Mouse (Mus musculus): ENCODE results near the gene Zfp618. TPM values are rescaled to one million over a fixed set of nuclear protein-coding genes. Genes with fewer than 3 reads are reported as not detected.

Gene Zfp618
- total and polyA plus RNA-seq, 3 experiments = not detected

GRCm38 (mm10) chr4:63084473-63084889 lies 119.1 kb downstream of the Zfp618 start:
- Histone ChIP-seq H3K79me2 (ENCODE audit: control insufficient read depth, insufficient read depth, low read length, poor library complexity) (no peaks in the 10 kb centered on the region), H3K9me3 (replicated peaks; ENCODE audit: insufficient read depth, low read length) (no peaks in the 10 kb centered on the region), H3K36me3 (ENCODE audit: control insufficient read depth in 1 of 2, insufficient read depth in 2 of 2, low read length in 2 of 2) (no peaks in the 10 kb centered on the region), H3K27me3 (ENCODE audit: control insufficient read depth in 1 of 2, insufficient read depth in 2 of 2, low read length in 2 of 2) (no peaks in the 10 kb centered on the region), H3K9ac (ENCODE audit: control insufficient read depth, low read depth, low read length, poor library complexity, severe bottlenecking) (no peak overlapping the region), H3K4me1 (ENCODE audit: control insufficient read depth in 1 of 2, insufficient read depth in 2 of 2, low read length in 2 of 2) (no peaks in the 10 kb centered on the region), H3K27ac (ENCODE audit: control insufficient read depth, low read depth, low read length) (no peak overlapping the region), H3K4me3 (ENCODE audit: control insufficient read depth in 1 of 2, insufficient read depth in 1 of 2, low read depth in 2 of 2, low read length in 2 of 2) (no peak overlapping the region)
- DNase-seq (ENCODE audit: low read depth, low spot score) = no peak
- TF ChIP-seq CTCF (IDR thresholded peaks at IDR 0.05 in 2 of 3, conservative IDR thresholded peaks at IDR 0.05 in 1 of 3; ENCODE audit: control insufficient read depth in 1 of 3, insufficient read depth in 1 of 3, low read depth in 2 of 3, low read length in 3 of 3, poor library complexity in 1 of 3, severe bottlenecking in 1 of 3) = no peak
- no peak for TF ChIP-seq POLR2A (IDR thresholded peaks at IDR 0.05; ENCODE audit: control insufficient read depth in 1 of 2, insufficient read depth in 1 of 2, low read depth in 1 of 2, low read length in 2 of 2, poor library complexity in 1 of 2)
- TF ChIP-seq NRF1 (IDR thresholded peaks at IDR 0.05; ENCODE audit: insufficient read depth, low read depth, low read length, poor library complexity, severe bottlenecking) = no peak
- TF ChIP-seq RAD21 (IDR thresholded peaks at IDR 0.05; ENCODE audit: low read depth, low read length) = no peak
- TF ChIP-seq MXI1 (IDR thresholded peaks at IDR 0.05; ENCODE audit: low read depth, low read length) = no peak
- TF ChIP-seq EP300 (IDR thresholded peaks at IDR 0.05; ENCODE audit: low read depth in 1 of 2, low read length in 2 of 2) = no peak
- TF ChIP-seq ZNF384 (IDR thresholded peaks at IDR 0.05; ENCODE audit: low read depth, low read length) = no peak
- no peak for TF ChIP-seq MYC (IDR thresholded peaks at IDR 0.05; ENCODE audit: low read depth, low read length)
- no peak for TF ChIP-seq JUND (IDR thresholded peaks at IDR 0.05; ENCODE audit: low read depth, low read length)
- TF ChIP-seq TAL1 (IDR thresholded peaks at IDR 0.05; ENCODE audit: low read length) = no peak
- TF ChIP-seq E2F4 (IDR thresholded peaks at IDR 0.05; ENCODE audit: borderline replicate concordance, low read depth, low read length) = no peak
- no peak for TF ChIP-seq RCOR1 (IDR thresholded peaks at IDR 0.05; ENCODE audit: low read depth, low read length)
- TF ChIP-seq UBTF (IDR thresholded peaks at IDR 0.05; ENCODE audit: borderline replicate concordance, insufficient read depth, low read depth, low read length) = no peak
- no peak for TF ChIP-seq TCF12 (IDR thresholded peaks at IDR 0.05; ENCODE audit: low read depth, low read length)
- no peak for TF ChIP-seq NELFE (IDR thresholded peaks at IDR 0.05; ENCODE audit: low read depth, low read length)
- TF ChIP-seq MAFK (IDR thresholded peaks at IDR 0.05; ENCODE audit: borderline replicate concordance, low read depth, low read length) = no peak
- no peak for TF ChIP-seq MEF2A (IDR thresholded peaks at IDR 0.05; ENCODE audit: extremely low read depth, insufficient replicate concordance, low read depth, low read length, poor library complexity, severe bottlenecking)

- DNase-seq (ENCODE audit: low read depth, low spot score) = no peak
- H3K27me3 ChIP-seq (ENCODE audit: control insufficient read depth in 1 of 2, insufficient read depth in 2 of 2, low read length in 2 of 2) = no peaks in the 10 kb centered on the region
- H3K9ac ChIP-seq (ENCODE audit: control insufficient read depth, low read depth, low read length, poor library complexity, severe bottlenecking) = no peak overlapping the region
- no peaks in the 10 kb centered on the region for H3K36me3 ChIP-seq (ENCODE audit: control insufficient read depth in 1 of 2, insufficient read depth in 2 of 2, low read length in 2 of 2)
- H3K9me3 ChIP-seq (replicated peaks; ENCODE audit: insufficient read depth, low read length) = no peaks in the 10 kb centered on the region
- H3K4me3 ChIP-seq (ENCODE audit: control insufficient read depth in 1 of 2, insufficient read depth in 1 of 2, low read depth in 2 of 2, low read length in 2 of 2) = no peak overlapping the region
- TF ChIP-seq NELFE (IDR thresholded peaks at IDR 0.05; ENCODE audit: low read depth, low read length) = no peak
- no peak for TF ChIP-seq CHD1 (IDR thresholded peaks at IDR 0.05; ENCODE audit: low read depth, low read length)
- no peak for TF ChIP-seq TBP (IDR thresholded peaks at IDR 0.05; ENCODE audit: low read depth, low read length)
- TF ChIP-seq GATA1 (IDR thresholded peaks at IDR 0.05; ENCODE audit: low read depth, low read length) = no peak
- no peak for TF ChIP-seq USF2 (IDR thresholded peaks at IDR 0.05; ENCODE audit: borderline replicate concordance in 1 of 2, insufficient read depth in 1 of 2, low read depth in 1 of 2, low read length in 2 of 2)
- TF ChIP-seq ELF1 (IDR thresholded peaks at IDR 0.05; ENCODE audit: low read depth, low read length) = no peak
- TF ChIP-seq POLR2A (IDR thresholded peaks at IDR 0.05; ENCODE audit: control insufficient read depth in 1 of 2, insufficient read depth in 1 of 2, low read depth in 1 of 2, low read length in 2 of 2, poor library complexity in 1 of 2) = no peak
- TF ChIP-seq UBTF (IDR thresholded peaks at IDR 0.05; ENCODE audit: borderline replicate concordance, insufficient read depth, low read depth, low read length) = no peak
- TF ChIP-seq ZNF384 (IDR thresholded peaks at IDR 0.05; ENCODE audit: low read depth, low read length) = no peak
- no peak for TF ChIP-seq MYC (IDR thresholded peaks at IDR 0.05; ENCODE audit: low read depth, low read length)
- TF ChIP-seq RAD21 (IDR thresholded peaks at IDR 0.05; ENCODE audit: low read depth, low read length) = no peak
- no peak for TF ChIP-seq CHD2 (IDR thresholded peaks at IDR 0.05; ENCODE audit: low read length)
- no peak for TF ChIP-seq TCF12 (IDR thresholded peaks at IDR 0.05; ENCODE audit: low read depth, low read length)
- no peak for TF ChIP-seq ZKSCAN1 (IDR thresholded peaks at IDR 0.05; ENCODE audit: low read depth, low read length)
- no peak for TF ChIP-seq MYB (IDR thresholded peaks at IDR 0.05; ENCODE audit: low read depth, low read length)
- TF ChIP-seq SIN3A (IDR thresholded peaks at IDR 0.05; ENCODE audit: low read length) = no peak
- TF ChIP-seq KAT2A (conservative IDR thresholded peaks at IDR 0.05; ENCODE audit: low read depth, low read length) = no peak
- TF ChIP-seq BHLHE40 (IDR thresholded peaks at IDR 0.05; ENCODE audit: borderline replicate concordance, low read depth, low read length) = no peak
- TF ChIP-seq USF1 (IDR thresholded peaks at IDR 0.05; ENCODE audit: low read depth, low read length) = no peak
- H3K27ac ChIP-seq (ENCODE audit: control insufficient read depth, low read depth, low read length) = no peak overlapping the region
- no peaks in the 10 kb centered on the region for H3K4me1 ChIP-seq (ENCODE audit: control insufficient read depth in 1 of 2, insufficient read depth in 2 of 2, low read length in 2 of 2)
- no peaks in the 10 kb centered on the region for H3K79me2 ChIP-seq (ENCODE audit: control insufficient read depth, insufficient read depth, low read length, poor library complexity)
These were observed 124.1 kb downstream of the Zfp618 start for GRCm38 (mm10) chr4:63089484-63089883.

Data from MEL (cell line).